Mouse (Mus musculus) adrenal gland, postnatal 25 days (tissue): ENCODE data around the gene Olfr305. TPM values are rescaled to one million over a fixed set of nuclear protein-coding genes. Genes with fewer than 3 reads are reported as not detected.
"Not testable (repeated sequence)": the region's sequence is repeated elsewhere in the genome, so short reads cannot be mapped to it uniquely, and the experiment has no call there.

Experiments
- DNase-seq: peaks from one replicate; pipeline ENCODE4 v3.0.0; 2021; ENCODE audit warnings: mixed read lengths
- long read RNA-seq: library from polyadenylated mRNA; stranded (forward); transcript quantifications from one replicate; pipeline ENCODE4 v2.0.0, GENCODE M21; 2021
- total RNA-seq: library from RNA; stranded (reverse); gene quantifications from 2 replicates; pipeline ENCODE4 v1.2.3, GENCODE M21; 2021

Olfr305 gene
- not detected in 2 replicates for total RNA-seq
- long read RNA-seq: 0 reads

GRCm38 (mm10) chr7:86366828-86367227 lies at the start of gene Olfr305:
Olfr305 (minus strand) TSS chr7:86366928.
- no peak for DNase-seq

GRCm38 (mm10) chr7:86403546-86403945 lies 36.8 kb upstream of the Olfr305 start, which contains the start of gene Olfr301:
Olfr301 (plus strand) TSS chr7:86403846.
- DNase-seq: no peak

- no peak for DNase-seq
Observed at GRCm38 (mm10) chr7:86397689-86398088, 31.0 kb upstream of the Olfr305 start, which contains the start of gene Olfr303. Olfr303 (minus strand) TSS chr7:86397789.

GRCm38 (mm10) chr7:86386558-86386957 lies 19.8 kb upstream of the Olfr305 start, which contains the start of gene Olfr304:
Olfr304 (minus strand) TSS chr7:86386658.
- DNase-seq: no peak

GRCm38 (mm10) chr7:86385769-86386168 lies 19.0 kb upstream of the Olfr305 start:
- DNase-seq: no peak

- DNase-seq: not testable (repeated sequence)
Observed at GRCm38 (mm10) chr7:86346296-86346695, 20.4 kb downstream of the Olfr305 start.

- DNase-seq: no peak
Observed at GRCm38 (mm10) chr7:86344253-86344652, 22.5 kb downstream of the Olfr305 start.

GRCm38 (mm10) chr7:86342881-86343565 lies 23.7 kb downstream of the Olfr305 start:
- no peak for DNase-seq

GRCm38 (mm10) chr7:86337486-86337885 lies 29.2 kb downstream of the Olfr305 start, which contains the start of gene Olfr307:
Olfr307 (minus strand) TSS chr7:86337586.
- DNase-seq: no peak

- no peak for DNase-seq
Observed at GRCm38 (mm10) chr7:86325530-86325929, 41.2 kb downstream of the Olfr305 start, which contains the start of gene Olfr308. Olfr308 (minus strand) TSS chr7:86325630.

GRCm38 (mm10) chr7:86321323-86321722 lies 45.4 kb downstream of the Olfr305 start:
- DNase-seq: no peak

GRCm38 (mm10) chr7:86313608-86314007 lies 53.1 kb downstream of the Olfr305 start, which contains the start of gene Olfr309:
Olfr309 (minus strand) TSS chr7:86313708.
- DNase-seq: no peak

Other genes with a start within 250 kb of the Olfr305 start
- not detected in 2 replicates for gene Vmn2r75, start 195.2 kb downstream of the Olfr305 start, total RNA-seq
- not detected in 2 replicates for gene Vmn2r76, start 120.6 kb downstream of the Olfr305 start, total RNA-seq
- gene Olfr310, start 89.8 kb downstream of the Olfr305 start, total RNA-seq: not detected in 2 replicates
- gene Olfr309, start 53.2 kb downstream of the Olfr305 start, total RNA-seq: not detected in 2 replicates
- not detected in 2 replicates for gene Olfr308, start 41.3 kb downstream of the Olfr305 start, total RNA-seq
- not detected in 2 replicates for gene Olfr307, start 29.3 kb downstream of the Olfr305 start, total RNA-seq
- gene Olfr304, start 19.7 kb upstream of the Olfr305 start, total RNA-seq: not detected in 2 replicates
- not detected in 2 replicates for gene Olfr303, start 30.9 kb upstream of the Olfr305 start, total RNA-seq
- gene Olfr301, start 36.9 kb upstream of the Olfr305 start, total RNA-seq: not detected in 2 replicates
- gene Olfr299, start 93.0 kb upstream of the Olfr305 start, total RNA-seq: not detected in 2 replicates
- gene Olfr298, start 125.6 kb upstream of the Olfr305 start, total RNA-seq: not detected in 2 replicates
- gene Olfr297, start 153.0 kb upstream of the Olfr305 start, total RNA-seq: not detected in 2 replicates
- gene Olfr295, start 216.9 kb upstream of the Olfr305 start, total RNA-seq: not detected in 2 replicates
- not detected in 2 replicates for gene Olfr294, start 249.7 kb upstream of the Olfr305 start, total RNA-seq